14 mouse cellular contexts compared by ENCODE assay signal in genomic region chr9:116192253-116192652, GRCm38 (mm10). TPM values are rescaled to one million over a fixed set of nuclear protein-coding genes. Genes with fewer than 3 reads are reported as not detected.
A peak's percentile ranks its signal among the peaks of the same experiment; 100 is the strongest.
DNase-seq lines count a peak whose midpoint lies in the region.
"Had no signal": no experiment of that assay in that cellular context is flagged by ENCODE, and none has a peak within 500 bp of the region (broad histone marks: within the 10 kb centered on the region; RNA-seq: fewer than 3 reads in every experiment).

No protein-coding gene starts in this region.

- DNase-seq in heart, adult 11 months = peak; percentile 84
- no peak for DNase-seq in heart, adult 18-20 months
- peak; percentile 55 for DNase-seq in thymus, postnatal 14 days
- no peak for DNase-seq in thymus, postnatal 10 days (ENCODE audit: low spot score in 2 of 2)
- peak; percentile 36 for DNase-seq in naive thymus-derived CD4-positive, alpha-beta T cell, adult 2 months (ENCODE audit: low read depth)
- DNase-seq: adrenal gland, adult 8-10 months; adrenal gland, postnatal 14 days; adrenal gland, postnatal 36 days; B cell, adult 2 months; cerebellum, adult 11-12 months; cerebellum, adult 2 months; cerebellum, adult 9-10 months; cerebellum, postnatal 10 days; cerebellum, postnatal 25 days had no signal

RNA-seq across cellular contexts. Expression of gene Tgfbr2, which starts 17.1 kb away (rescaled TPM):
- total RNA-seq in heart, adult 18-20 months (2021) = 10 to 100 TPM; 28.7 to 33.6 TPM

Comparison
In these comparisons a context has a peak if more than half of its experiments do, and no peak if none do; other contexts are left out.
1. DNase-seq: peak in heart, adult 11 months (single experiment), thymus, postnatal 14 days (single experiment) and naive thymus-derived CD4-positive, alpha-beta T cell, adult 2 months (single experiment); none in heart, adult 18-20 months (0 of 2) and thymus, postnatal 10 days (0 of 2).